Mouse (Mus musculus) heart, embryonic 16.5 days (tissue): ENCODE measurements around the gene Gm5426. TPM values are rescaled to one million over a fixed set of nuclear protein-coding genes. Genes with fewer than 3 reads are reported as not detected.

Source experiments
- ATAC-seq: fragments of 200-750 bp; cut with Nextera tagmentation; replicated peaks from 2 replicates; pipeline ENCODE4 v1.8.0; 2017; ENCODE audit warnings: moderate number of reproducible peaks; ENCODE audit not compliant: insufficient read depth, low FRiP score; ENCODE audit errors: extremely low read depth
- H3K27ac ChIP-seq: fragments of 300-500 bp; sonication (generic); 2 replicates; pipeline ENCODE4 v1.5.1; 2014; ENCODE audit warnings: mild to moderate bottlenecking, low read length, control low read depth, moderate library complexity
- H3K27me3 ChIP-seq: fragments of 300-500 bp; sonication (generic); 2 replicates; pipeline ENCODE4 v1.6.1; 2014; ENCODE audit warnings: low read length, mixed read lengths; ENCODE audit not compliant: control insufficient read depth, insufficient read depth
- H3K36me3 ChIP-seq: fragments of 300-500 bp; sonication (generic); 2 replicates; pipeline ENCODE4 v1.6.1; 2014; ENCODE audit not compliant: control insufficient read depth, insufficient read depth
- H3K4me1 ChIP-seq: fragments of 300-500 bp; sonication (generic); 2 replicates; pipeline ENCODE4 v1.6.1; 2014; ENCODE audit warnings: low read length, mixed read lengths; ENCODE audit not compliant: control insufficient read depth, insufficient read depth
- H3K4me2 ChIP-seq: fragments of 300-500 bp; sonication (generic); 2 replicates; pipeline ENCODE4 v1.6.1; 2014; ENCODE audit warnings: low read depth, mild to moderate bottlenecking, control low read depth, low read length
- H3K4me3 ChIP-seq: fragments of 300-500 bp; sonication (generic); 2 replicates; pipeline ENCODE4 v1.5.1; 2014; ENCODE audit warnings: mild to moderate bottlenecking, control low read depth, low read length
- H3K9ac ChIP-seq: fragments of 300-500 bp; sonication (generic); 2 replicates; pipeline ENCODE4 v1.6.1; 2014; ENCODE audit warnings: low read length, control low read depth
- H3K9me3 ChIP-seq: fragments of 300-500 bp; sonication (generic); replicated peaks from 2 replicates; pipeline ENCODE4 v1.6.1; 2016; ENCODE audit warnings: low read length; ENCODE audit not compliant: control insufficient read depth
- WGBS: fragments of 180-500 bp; shearing (Covaris S2); extraction: QIAGEN DNeasy Blood & Tissue Kit; methylation state at CpG from one replicate; pipeline ENCODE4 v1.1.7; 2014; 5-methylcytosine and 5-hydroxymethylcytosine counted together
- polyA plus RNA-seq: library from polyadenylated mRNA; unstranded; fragments of >200 nt; fragmentation: Nextera tagmentation; extraction: Ambion mirVana; gene quantifications from 2 replicates; pipeline ENCODE4 v1.2.1, GENCODE M21; 2015

Gene Gm5426
- polyA plus RNA-seq, 1 experiment from 2014 or later = not detected

DNA sequence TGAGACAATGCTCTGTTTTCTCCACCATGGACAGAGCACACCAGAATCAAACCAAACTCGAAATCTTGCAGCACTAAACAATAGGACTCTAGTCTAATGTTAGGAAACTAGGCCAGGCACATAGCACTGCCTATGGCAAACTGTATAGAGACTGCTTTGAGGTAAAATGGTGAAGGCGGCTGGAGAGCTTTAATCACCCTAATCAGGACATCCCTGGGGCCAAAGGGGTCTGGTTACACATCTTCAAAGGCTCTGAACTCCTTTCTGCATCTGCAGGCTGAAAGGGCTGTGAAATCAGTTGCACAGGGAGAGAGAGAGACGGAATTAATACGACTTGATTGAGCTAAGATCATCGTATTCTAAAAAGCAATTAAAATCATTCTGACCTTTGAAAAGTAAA is 16.9 kb downstream of the Gm5426 start:
- H3K27me3 ChIP-seq = no peaks in the 10 kb centered on the region
- no peak overlapping the region for H3K9ac ChIP-seq
- no peak overlapping the region for H3K27ac ChIP-seq
- no peak overlapping the region for H3K4me2 ChIP-seq
- H3K36me3 ChIP-seq = no peaks in the 10 kb centered on the region
- peaks cover 3% of the 10 kb centered on the region for H3K9me3 ChIP-seq
- 47% methylated on average over 5 of the region's 5 CpGs for WGBS
- ATAC-seq = no peak
- H3K4me3 ChIP-seq = no peak overlapping the region
- H3K4me1 ChIP-seq = no peaks in the 10 kb centered on the region; the same call in 1 of the 2 replicates

DNA sequence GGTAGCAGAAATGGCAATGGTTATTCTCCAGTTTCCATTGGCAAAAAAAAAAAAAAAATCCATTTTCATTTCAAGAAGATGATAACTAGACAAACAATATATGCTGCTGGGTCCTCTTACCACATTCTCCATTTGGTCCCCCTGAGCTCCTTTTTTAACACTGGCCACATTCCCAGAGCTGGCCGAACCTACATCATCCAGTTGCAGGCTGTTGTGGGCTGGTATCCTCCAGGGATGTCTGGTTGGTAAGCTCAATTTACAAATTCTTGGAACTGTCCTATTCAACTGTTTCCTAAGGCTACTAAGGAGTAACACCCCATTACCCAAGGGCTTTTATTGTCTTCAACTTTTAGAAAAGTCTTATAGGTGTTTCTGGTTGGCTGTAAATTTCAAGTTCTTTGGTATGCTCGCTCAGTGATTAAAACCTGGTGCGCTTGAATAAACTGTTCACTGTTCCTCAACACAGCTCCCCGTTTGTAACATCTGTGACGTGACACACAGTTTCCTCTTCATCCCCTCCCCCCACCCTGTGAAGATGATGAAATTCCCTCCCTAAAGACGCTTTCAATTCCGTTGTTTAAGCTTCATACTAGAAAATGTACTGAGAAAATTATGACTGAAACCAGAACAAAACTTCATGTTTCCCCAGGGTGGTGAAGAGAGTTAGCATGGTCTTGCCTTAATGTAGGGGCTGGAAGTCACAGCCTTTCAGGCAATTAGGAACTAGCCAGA is 26.7 kb downstream of the Gm5426 start:
- no peak for ATAC-seq
- H3K4me2 ChIP-seq = no peak overlapping the region
- WGBS = 82% methylated on average over 7 of the region's 7 CpGs

DNA sequence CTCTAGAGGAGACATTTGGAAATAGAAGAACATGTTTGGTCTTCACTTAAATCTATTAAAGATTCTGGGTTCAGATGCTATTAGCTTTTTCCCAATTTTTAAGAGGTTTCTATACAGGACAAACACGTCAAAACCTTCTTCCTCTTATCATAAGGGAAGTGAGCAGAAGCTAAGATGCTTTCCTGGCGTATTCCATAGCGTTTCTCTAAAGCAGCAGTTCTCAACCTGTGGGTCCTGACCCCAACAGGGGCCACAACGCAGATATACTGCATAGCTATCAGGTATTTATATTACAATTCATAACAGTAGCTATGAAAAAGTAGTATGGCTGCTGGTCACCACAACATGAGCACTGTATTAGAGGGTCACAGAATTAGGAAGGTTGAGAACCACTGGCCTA is 27.4 kb downstream of the Gm5426 start:
- H3K4me1 ChIP-seq = no peaks in the 10 kb centered on the region
- H3K27ac ChIP-seq = no peak overlapping the region
- no peak overlapping the region for H3K4me2 ChIP-seq
- 74% methylated on average over 4 of the region's 4 CpGs for WGBS
- no peak for ATAC-seq
- no peak overlapping the region for H3K4me3 ChIP-seq
- no peaks in the 10 kb centered on the region; the same call in none of the 2 replicates for H3K9me3 ChIP-seq
- no peaks in the 10 kb centered on the region for H3K36me3 ChIP-seq
- no peak overlapping the region for H3K9ac ChIP-seq
- no peaks in the 10 kb centered on the region for H3K27me3 ChIP-seq

More for the DNA sequence above, 26.7 kb downstream of the Gm5426 start:
- Histone ChIP-seq H3K27ac (no peak overlapping the region), H3K4me3 (no peak overlapping the region), H3K9me3 (no peaks in the 10 kb centered on the region; the same call in none of the 2 replicates), H3K36me3 (no peaks in the 10 kb centered on the region), H3K9ac (no peak overlapping the region), H3K4me1 (no peaks in the 10 kb centered on the region), H3K27me3 (no peaks in the 10 kb centered on the region)

DNA sequence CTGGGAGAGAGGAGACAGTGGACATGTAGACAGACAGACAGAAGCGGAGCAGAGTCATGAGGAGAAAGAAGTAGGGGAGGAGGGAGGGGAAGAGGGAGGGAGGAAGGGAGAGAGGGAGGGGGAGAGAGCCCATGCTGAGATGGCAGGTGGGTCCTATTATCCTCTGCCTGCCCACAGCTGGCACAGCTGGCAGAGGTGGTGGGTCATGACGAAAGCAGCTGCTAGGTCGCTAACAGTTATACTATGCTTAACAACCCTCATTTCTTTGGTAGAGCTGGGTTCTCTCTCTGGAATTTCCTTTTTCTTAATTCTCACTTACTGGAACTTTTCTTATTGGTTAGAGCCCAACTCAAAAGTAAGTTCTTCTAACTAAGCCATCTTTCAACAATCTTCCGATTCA is 28.9 kb downstream of the Gm5426 start:
- 83% methylated on average over 4 of the region's 4 CpGs for WGBS
- Histone ChIP-seq H3K4me3 (no peak overlapping the region), H3K4me2 (no peak overlapping the region)

DNA sequence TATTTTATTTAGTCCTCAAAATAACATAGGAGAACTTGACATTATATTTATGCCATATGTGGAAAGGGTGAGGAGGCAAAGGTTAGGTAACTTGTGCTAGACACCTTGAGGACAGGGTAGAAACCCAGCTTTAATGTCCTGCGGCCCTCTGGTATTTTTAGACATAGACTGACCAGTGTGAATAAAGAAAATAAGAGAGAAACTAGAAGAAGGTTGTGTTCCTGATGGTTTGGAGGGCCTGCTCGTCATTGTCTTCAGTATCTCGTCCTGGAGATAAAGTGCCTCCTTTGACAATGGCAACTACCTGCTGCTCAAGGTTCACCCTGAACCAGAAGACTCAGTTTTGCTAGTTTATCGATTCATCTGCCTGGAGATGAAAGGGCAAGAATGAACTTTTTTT is 32.6 kb downstream of the Gm5426 start:
- 77% methylated on average over 4 of the region's 4 CpGs for WGBS
- H3K9ac ChIP-seq = no peak overlapping the region
- ATAC-seq = no peak

More for the DNA sequence above, 28.9 kb downstream of the Gm5426 start:
- no peak for ATAC-seq
- Histone ChIP-seq H3K9me3 (no peaks in the 10 kb centered on the region; the same call in none of the 2 replicates), H3K4me1 (no peaks in the 10 kb centered on the region), H3K9ac (no peak overlapping the region), H3K27me3 (no peaks in the 10 kb centered on the region), H3K36me3 (no peaks in the 10 kb centered on the region), H3K27ac (no peak overlapping the region)

GRCm38 (mm10) chr10:96171546-96171945 is 35.1 kb downstream of the Gm5426 start:
- no peak overlapping the region for H3K9ac ChIP-seq
- no peaks in the 10 kb centered on the region for H3K36me3 ChIP-seq
- H3K4me3 ChIP-seq = no peak overlapping the region
- H3K4me1 ChIP-seq = no peaks in the 10 kb centered on the region
- ATAC-seq = no peak
- no peaks in the 10 kb centered on the region for H3K27me3 ChIP-seq
- H3K27ac ChIP-seq = no peak overlapping the region
- H3K9me3 ChIP-seq = no peaks in the 10 kb centered on the region
- H3K4me2 ChIP-seq = no peak overlapping the region

More for the DNA sequence above, 32.6 kb downstream of the Gm5426 start:
- Histone ChIP-seq H3K4me2 (no peak overlapping the region), H3K9me3 (no peaks in the 10 kb centered on the region), H3K4me3 (no peak overlapping the region), H3K27ac (no peak overlapping the region), H3K4me1 (no peaks in the 10 kb centered on the region), H3K27me3 (no peaks in the 10 kb centered on the region), H3K36me3 (no peaks in the 10 kb centered on the region)

- WGBS = 61% methylated on average over 4 of the region's 4 CpGs
- H3K9me3 ChIP-seq = no peaks in the 10 kb centered on the region
- ATAC-seq = no peak
- no peak overlapping the region for H3K27ac ChIP-seq
- no peaks in the 10 kb centered on the region for H3K27me3 ChIP-seq
- H3K9ac ChIP-seq = no peak overlapping the region
- H3K4me1 ChIP-seq = no peaks in the 10 kb centered on the region
- no peaks in the 10 kb centered on the region for H3K36me3 ChIP-seq
- no peak overlapping the region for H3K4me3 ChIP-seq
- H3K4me2 ChIP-seq = no peak overlapping the region
These were observed 36.6 kb downstream of the Gm5426 start for GRCm38 (mm10) chr10:96172964-96173363.

GRCm38 (mm10) chr10:96173771-96174170 is 37.4 kb downstream of the Gm5426 start:
- Histone ChIP-seq H3K4me2 (no peak overlapping the region), H3K36me3 (no peaks in the 10 kb centered on the region), H3K4me3 (no peak overlapping the region), H3K27ac (no peak overlapping the region), H3K9me3 (no peaks in the 10 kb centered on the region), H3K4me1 (no peaks in the 10 kb centered on the region), H3K9ac (no peak overlapping the region), H3K27me3 (no peaks in the 10 kb centered on the region)
- 70% methylated on average over 10 of the region's 10 CpGs for WGBS
- ATAC-seq = no peak

DNA sequence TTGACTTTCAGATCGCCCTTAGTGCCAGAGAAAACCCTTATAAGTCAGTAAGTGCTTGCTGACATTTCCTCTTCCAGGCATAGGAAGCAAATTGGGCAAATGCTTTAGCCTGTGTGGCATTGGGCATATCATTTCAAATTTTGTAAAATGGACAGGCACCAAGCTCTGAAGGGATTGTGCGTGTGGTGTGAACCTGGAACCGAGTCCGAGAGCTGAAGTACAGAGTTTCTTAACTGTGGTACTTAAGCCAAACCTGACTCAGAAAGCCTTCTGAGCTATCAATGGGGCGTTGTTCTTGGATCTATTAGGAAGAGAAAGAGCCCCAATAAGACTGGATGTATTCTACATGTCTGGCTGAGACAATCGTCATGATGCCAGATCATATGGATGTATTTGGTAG is 40.5 kb downstream of the Gm5426 start:
- Histone ChIP-seq H3K36me3 (no peaks in the 10 kb centered on the region), H3K9ac (no peak overlapping the region)
- no peak for ATAC-seq

More for the DNA sequence above, 40.5 kb downstream of the Gm5426 start:
- Histone ChIP-seq H3K27me3 (no peaks in the 10 kb centered on the region), H3K4me3 (no peak overlapping the region), H3K4me2 (no peak overlapping the region), H3K9me3 (no peaks in the 10 kb centered on the region), H3K27ac (no peak overlapping the region), H3K4me1 (0 out of 2 replicates have a peak, but pooled peaks cover 2% of the 10 kb centered on the region)
- WGBS = 84% methylated on average over 6 of the region's 6 CpGs
